Mouse (Mus musculus): Measurements from ENCODE around the gene Mylk3. TPM values are rescaled to one million over a fixed set of nuclear protein-coding genes. Genes with fewer than 3 reads are reported as not detected.

Mylk3 gene
- total and polyA plus RNA-seq, 2 experiments from 2014 or later = 0.16 to 0.26 TPM

DNA sequence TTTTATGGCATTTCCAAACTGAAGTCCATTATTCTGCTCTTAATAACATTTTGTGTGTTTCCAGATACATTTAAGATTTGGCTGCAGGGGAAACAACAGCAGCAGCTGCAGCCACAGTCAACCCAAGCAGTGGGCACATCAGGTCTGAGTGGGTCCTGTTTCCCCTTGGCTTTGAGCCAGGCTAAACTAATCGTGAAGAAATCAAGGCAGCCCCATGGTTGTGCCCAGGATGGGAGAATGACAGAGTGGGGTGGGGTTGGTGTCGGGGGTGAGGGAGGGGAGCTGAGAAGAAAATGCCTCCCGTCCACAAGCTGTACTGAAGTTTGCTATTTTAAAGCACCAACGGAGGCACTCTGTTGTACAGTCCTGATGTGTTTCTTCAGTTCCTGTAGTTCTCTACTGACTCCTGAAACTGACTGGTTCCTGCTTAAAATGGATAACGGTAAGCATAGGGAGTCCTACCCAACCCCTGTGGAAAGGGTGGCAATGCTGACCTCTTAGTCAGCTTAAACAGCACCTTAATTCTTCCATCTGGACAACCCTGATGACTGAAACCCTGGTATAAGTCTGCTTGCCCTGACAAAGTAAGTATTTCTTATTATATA is 12.6 kb downstream of the Mylk3 start:
- DNase-seq (ENCODE audit: low spot score) (no peak), ATAC-seq (no peak)
- H3K36me3 ChIP-seq (ENCODE audit: insufficient read depth, low read length) = no peaks in the 10 kb centered on the region
- no peak overlapping the region for H3K4me3 ChIP-seq (ENCODE audit: low read length)
- no peak overlapping the region for H3K9ac ChIP-seq (replicated peaks; ENCODE audit: low read length)
- H3K4me1 ChIP-seq (ENCODE audit: insufficient read depth, low read length) = no peaks in the 10 kb centered on the region
- no peaks in the 10 kb centered on the region for H3K9me3 ChIP-seq (ENCODE audit: low read length)
- TF ChIP-seq CTCF (IDR thresholded peaks at IDR 0.05; ENCODE audit: low read depth) = no peak
- H3K27me3 ChIP-seq (ENCODE audit: insufficient read depth, low read length) = no peaks in the 10 kb centered on the region
- no peak overlapping the region for H3K27ac ChIP-seq
- WGBS = 60% methylated on average over 5 of the region's 5 CpGs
- no peak overlapping the region for H3K4me2 ChIP-seq (ENCODE audit: low read depth, low read length)

- no peak overlapping the region for H3K9ac ChIP-seq (replicated peaks; ENCODE audit: low read length)
- H3K4me1 ChIP-seq (ENCODE audit: insufficient read depth, low read length) = no peaks in the 10 kb centered on the region
- DNase-seq (ENCODE audit: low spot score) (no peak), ATAC-seq (no peak)
- H3K36me3 ChIP-seq (ENCODE audit: insufficient read depth, low read length) = no peaks in the 10 kb centered on the region
- WGBS = 85% methylated on average over 1 of the region's 1 CpGs
- H3K9me3 ChIP-seq (ENCODE audit: low read length) = no peaks in the 10 kb centered on the region
- no peak for TF ChIP-seq CTCF (IDR thresholded peaks at IDR 0.05; ENCODE audit: low read depth)
- no peaks in the 10 kb centered on the region for H3K27me3 ChIP-seq (ENCODE audit: insufficient read depth, low read length)
- H3K4me3 ChIP-seq (ENCODE audit: low read length) = no peak overlapping the region
- H3K27ac ChIP-seq = no peak overlapping the region
- H3K4me2 ChIP-seq (ENCODE audit: low read depth, low read length) = no peak overlapping the region
Observed at GRCm38 (mm10) chr8:85372465-85372839, 13.7 kb downstream of the Mylk3 start.

GRCm38 (mm10) chr8:85371736-85372464 is 14.2 kb downstream of the Mylk3 start:
- H3K4me2 ChIP-seq (ENCODE audit: low read depth, low read length) = no peak overlapping the region
- no peak overlapping the region for H3K27ac ChIP-seq
- H3K9ac ChIP-seq (replicated peaks; ENCODE audit: low read length) = no peak overlapping the region
- DNase-seq (ENCODE audit: low spot score) (no peak), ATAC-seq (no peak)
- no peaks in the 10 kb centered on the region for H3K36me3 ChIP-seq (ENCODE audit: insufficient read depth, low read length)
- no peaks in the 10 kb centered on the region for H3K4me1 ChIP-seq (ENCODE audit: insufficient read depth, low read length)
- no peak overlapping the region for H3K4me3 ChIP-seq (ENCODE audit: low read length)
- 75% methylated on average over 5 of the region's 5 CpGs for WGBS
- no peaks in the 10 kb centered on the region for H3K27me3 ChIP-seq (ENCODE audit: insufficient read depth, low read length)
- no peak for TF ChIP-seq CTCF (IDR thresholded peaks at IDR 0.05; ENCODE audit: low read depth)
- H3K9me3 ChIP-seq (ENCODE audit: low read length) = no peaks in the 10 kb centered on the region

- H3K4me2 ChIP-seq (ENCODE audit: low read depth, low read length) = no peak overlapping the region
- TF ChIP-seq CTCF (IDR thresholded peaks at IDR 0.05; ENCODE audit: low read depth) = no peak
- no peaks in the 10 kb centered on the region for H3K27me3 ChIP-seq (ENCODE audit: insufficient read depth, low read length)
- no peak overlapping the region for H3K4me3 ChIP-seq (ENCODE audit: low read length)
- H3K9me3 ChIP-seq (ENCODE audit: low read length) = no peaks in the 10 kb centered on the region
- 53% methylated on average over 6 of the region's 6 CpGs for WGBS
- DNase-seq (ENCODE audit: low spot score) (no peak), ATAC-seq (no peak)
- no peak overlapping the region for H3K27ac ChIP-seq
- no peaks in the 10 kb centered on the region for H3K4me1 ChIP-seq (ENCODE audit: insufficient read depth, low read length)
- no peak overlapping the region for H3K9ac ChIP-seq (replicated peaks; ENCODE audit: low read length)
- H3K36me3 ChIP-seq (ENCODE audit: insufficient read depth, low read length) = no peaks in the 10 kb centered on the region
Observed at GRCm38 (mm10) chr8:85365176-85365575, 21.0 kb downstream of the Mylk3 start.

- Histone ChIP-seq H3K27ac (no peak overlapping the region), H3K4me2 (ENCODE audit: low read depth, low read length) (no peak overlapping the region), H3K36me3 (ENCODE audit: insufficient read depth, low read length) (no peaks in the 10 kb centered on the region), H3K27me3 (ENCODE audit: insufficient read depth, low read length) (no peaks in the 10 kb centered on the region), H3K4me3 (ENCODE audit: low read length) (no peak overlapping the region), H3K9ac (replicated peaks; ENCODE audit: low read length) (no peak overlapping the region), H3K9me3 (ENCODE audit: low read length) (no peaks in the 10 kb centered on the region), H3K4me1 (ENCODE audit: insufficient read depth, low read length) (no peaks in the 10 kb centered on the region)
- DNase-seq (ENCODE audit: low spot score) = no peak
- TF ChIP-seq CTCF (IDR thresholded peaks at IDR 0.05; ENCODE audit: low read depth) = no peak
- 73% methylated on average over 11 of the region's 11 CpGs for WGBS
- ATAC-seq = no peak
Observed at GRCm38 (mm10) chr8:85364628-85365027, 21.5 kb downstream of the Mylk3 start.

- Histone ChIP-seq H3K4me3 (ENCODE audit: low read length) (no peak overlapping the region), H3K4me1 (ENCODE audit: insufficient read depth, low read length) (no peaks in the 10 kb centered on the region)
- WGBS = 75% methylated on average over 6 of the region's 6 CpGs
Observed at GRCm38 (mm10) chr8:85363406-85363805, 22.7 kb downstream of the Mylk3 start.

GRCm38 (mm10) chr8:85362211-85362610 is 23.9 kb downstream of the Mylk3 start:
- no peak for TF ChIP-seq CTCF (IDR thresholded peaks at IDR 0.05; ENCODE audit: low read depth)
- H3K9me3 ChIP-seq (ENCODE audit: low read length) = no peaks in the 10 kb centered on the region
- no peak overlapping the region for H3K9ac ChIP-seq (replicated peaks; ENCODE audit: low read length)
- H3K36me3 ChIP-seq (ENCODE audit: insufficient read depth, low read length) = no peaks in the 10 kb centered on the region
- H3K4me3 ChIP-seq (ENCODE audit: low read length) = no peak overlapping the region
- H3K4me2 ChIP-seq (ENCODE audit: low read depth, low read length) = no peak overlapping the region
- no peaks in the 10 kb centered on the region for H3K4me1 ChIP-seq (ENCODE audit: insufficient read depth, low read length)
- H3K27me3 ChIP-seq (ENCODE audit: insufficient read depth, low read length) = no peaks in the 10 kb centered on the region
- DNase-seq (ENCODE audit: low spot score) (no peak), ATAC-seq (no peak)
- WGBS = 69% methylated on average over 4 of the region's 4 CpGs
- no peak overlapping the region for H3K27ac ChIP-seq

More at GRCm38 (mm10) chr8:85363406-85363805, 22.7 kb downstream of the Mylk3 start:
- no peaks in the 10 kb centered on the region for H3K27me3 ChIP-seq (ENCODE audit: insufficient read depth, low read length)
- no peaks in the 10 kb centered on the region for H3K36me3 ChIP-seq (ENCODE audit: insufficient read depth, low read length)
- H3K27ac ChIP-seq = no peak overlapping the region
- H3K4me2 ChIP-seq (ENCODE audit: low read depth, low read length) = no peak overlapping the region
- DNase-seq (ENCODE audit: low spot score) (no peak), ATAC-seq (no peak)
- no peaks in the 10 kb centered on the region for H3K9me3 ChIP-seq (ENCODE audit: low read length)
- no peak for TF ChIP-seq CTCF (IDR thresholded peaks at IDR 0.05; ENCODE audit: low read depth)
- H3K9ac ChIP-seq (replicated peaks; ENCODE audit: low read length) = no peak overlapping the region

All from hindbrain, postnatal 0 days (tissue).